Mouse (Mus musculus) lung, embryonic 14.5 days (tissue): ENCODE measurements at regions not wholly inside any gene's neighbourhood (a gene's known extent, or its start where the extent isn't known, plus 50 kb on each side); places are given as distances from the start of the nearest gene placed in this dataset.
"Not testable (repeated sequence)": the region's sequence is repeated elsewhere in the genome, so short reads cannot be mapped to it uniquely, and the experiment has no call there.

Experiments
- ATAC-seq: fragments of 200-750 bp; cut with Nextera tagmentation; 2 replicates; pipeline ENCODE4 v1.8.0; 2017; ENCODE audit warnings: mild to moderate bottlenecking, moderate TSS enrichment, moderate library complexity; ENCODE audit not compliant: insufficient read depth
- DNase-seq: peaks from one replicate; pipeline ENCODE4 v3.0.0-alpha.2; 2015
- H3K27ac ChIP-seq: fragments of 300-500 bp; sonication (generic); 2 replicates; pipeline ENCODE4 v1.5.1; 2014; ENCODE audit warnings: low read depth, mild to moderate bottlenecking, moderate library complexity
- H3K27me3 ChIP-seq: fragments of 300-500 bp; sonication (generic); 2 replicates; pipeline ENCODE4 v1.6.1; 2014; ENCODE audit warnings: low read length, control low read depth; ENCODE audit not compliant: insufficient read depth
- H3K36me3 ChIP-seq: fragments of 300-500 bp; sonication (generic); 2 replicates; pipeline ENCODE4 v1.6.1; 2014; ENCODE audit warnings: control low read depth; ENCODE audit not compliant: insufficient read depth
- H3K4me1 ChIP-seq: fragments of 300-500 bp; sonication (generic); 2 replicates; pipeline ENCODE4 v1.6.1; 2014; ENCODE audit warnings: antibody characterized with exemption, control low read depth; ENCODE audit not compliant: insufficient read depth
- H3K4me2 ChIP-seq: fragments of 300-500 bp; sonication (generic); 2 replicates; pipeline ENCODE4 v1.6.1; 2014; ENCODE audit warnings: mild to moderate bottlenecking
- H3K4me3 ChIP-seq: fragments of 300-500 bp; sonication (generic); 2 replicates; pipeline ENCODE4 v1.5.1; 2014; ENCODE audit warnings: low read depth, low read length
- H3K9ac ChIP-seq: fragments of 300-500 bp; sonication (generic); 2 replicates; pipeline ENCODE4 v1.6.1; 2014
- H3K9me3 ChIP-seq: fragments of 300-500 bp; sonication (generic); 2 replicates; pipeline ENCODE4 v1.6.1; 2016; ENCODE audit warnings: low read depth, low read length, control low read depth
- CTCF ChIP-seq: IDR thresholded peaks from 2 replicates; pipeline ENCODE4 v1.5.1; 2016; ENCODE audit warnings: antibody characterized with exemption, low read depth
- WGBS: fragments of 180-500 bp; shearing (Covaris S2); extraction: QIAGEN DNeasy Blood & Tissue Kit; methylation state at CpG from one replicate; pipeline ENCODE4 v1.1.7; 2014; 5-methylcytosine and 5-hydroxymethylcytosine counted together

GRCm38 (mm10) chr14:53407500-53408227 is 846.2 kb downstream of the Dad1 start:
- 37% methylated on average over 2 of the region's 5 CpGs for WGBS
- not testable (repeated sequence) for H3K4me1 ChIP-seq, H3K4me3 ChIP-seq, DNase-seq, H3K9ac ChIP-seq, H3K36me3 ChIP-seq, H3K4me2 ChIP-seq, H3K9me3 ChIP-seq, H3K27ac ChIP-seq, H3K27me3 ChIP-seq, ATAC-seq

GRCm38 (mm10) chr14:53390307-53390706 is 863.6 kb downstream of the Dad1 start:
- not testable (repeated sequence) for H3K27me3 ChIP-seq, H3K4me3 ChIP-seq, DNase-seq, H3K9me3 ChIP-seq, ATAC-seq, H3K4me1 ChIP-seq, H3K27ac ChIP-seq, H3K4me2 ChIP-seq, H3K9ac ChIP-seq, H3K36me3 ChIP-seq
- no CpG with 5 or more reads among the region's 1 CpGs for WGBS

GRCm38 (mm10) chr14:53374591-53374990 is 879.0 kb upstream of the Olfr1507 start:
- not testable (repeated sequence) for H3K9ac ChIP-seq, H3K4me1 ChIP-seq, H3K27ac ChIP-seq, H3K4me2 ChIP-seq, ATAC-seq, H3K36me3 ChIP-seq, H3K9me3 ChIP-seq, H3K4me3 ChIP-seq, DNase-seq, H3K27me3 ChIP-seq
- WGBS, result 58% methylated on average over 5 of the region's 6 CpGs

GRCm38 (mm10) chr14:53373777-53374468 is 878.4 kb upstream of the Olfr1507 start:
- not testable (repeated sequence) for H3K9me3 ChIP-seq, H3K36me3 ChIP-seq, H3K4me3 ChIP-seq, H3K27ac ChIP-seq, H3K9ac ChIP-seq, ATAC-seq, H3K4me2 ChIP-seq, H3K4me1 ChIP-seq, H3K27me3 ChIP-seq, DNase-seq
- no CpG with 5 or more reads among the region's 2 CpGs for WGBS

GRCm38 (mm10) chr14:53369776-53370175 is 874.2 kb upstream of the Olfr1507 start:
- TF ChIP-seq CTCF, result no peak
- Histone ChIP-seq H3K9ac (no peak overlapping the region), H3K4me2 (no peak overlapping the region), H3K36me3 (no peaks in the 10 kb centered on the region), H3K9me3 (no peaks in the 10 kb centered on the region), H3K27me3 (no peaks in the 10 kb centered on the region), H3K27ac (no peak overlapping the region), H3K4me1 (no peaks in the 10 kb centered on the region), H3K4me3 (no peak overlapping the region)
- no peak for ATAC-seq
- WGBS, result 58% methylated on average over 2 of the region's 2 CpGs
- DNase-seq, result no peak

GRCm38 (mm10) chr14:53367420-53367819 is 871.9 kb upstream of the Olfr1507 start:
- H3K9me3 ChIP-seq, H3K36me3 ChIP-seq, H3K4me1 ChIP-seq, ATAC-seq, H3K27me3 ChIP-seq, H3K27ac ChIP-seq, H3K4me2 ChIP-seq, H3K4me3 ChIP-seq, H3K9ac ChIP-seq, DNase-seq: not testable (repeated sequence)
- WGBS, result 49% methylated on average over 1 of the region's 1 CpGs

GRCm38 (mm10) chr14:53363995-53364394 is 868.4 kb upstream of the Olfr1507 start:
- H3K27me3 ChIP-seq, H3K4me3 ChIP-seq, H3K4me1 ChIP-seq, H3K9ac ChIP-seq, H3K4me2 ChIP-seq, H3K27ac ChIP-seq, H3K9me3 ChIP-seq, H3K36me3 ChIP-seq, DNase-seq, ATAC-seq: not testable (repeated sequence)
- WGBS, result 72% methylated on average over 5 of the region's 5 CpGs

- H3K4me2 ChIP-seq, H3K36me3 ChIP-seq, H3K9ac ChIP-seq, H3K9me3 ChIP-seq, H3K4me1 ChIP-seq, H3K4me3 ChIP-seq, H3K27ac ChIP-seq, ATAC-seq, DNase-seq, H3K27me3 ChIP-seq: not testable (repeated sequence)
- 56% methylated on average over 2 of the region's 2 CpGs for WGBS
Measured at GRCm38 (mm10) chr14:53362054-53362453, 866.5 kb upstream of the Olfr1507 start.

GRCm38 (mm10) chr14:53357498-53357897 is 861.9 kb upstream of the Olfr1507 start:
- not testable (repeated sequence) for H3K36me3 ChIP-seq, H3K4me2 ChIP-seq, H3K4me3 ChIP-seq, DNase-seq, ATAC-seq, H3K4me1 ChIP-seq, H3K27me3 ChIP-seq, H3K27ac ChIP-seq, H3K9me3 ChIP-seq, H3K9ac ChIP-seq
- WGBS, result 60% methylated on average over 1 of the region's 2 CpGs

GRCm38 (mm10) chr14:53356783-53357182 is 861.2 kb upstream of the Olfr1507 start:
- not testable (repeated sequence) for H3K27me3 ChIP-seq, H3K4me3 ChIP-seq, H3K36me3 ChIP-seq, DNase-seq, H3K9me3 ChIP-seq, H3K4me1 ChIP-seq, H3K27ac ChIP-seq, H3K9ac ChIP-seq, H3K4me2 ChIP-seq, ATAC-seq
- WGBS, result no CpG with 5 or more reads among the region's 1 CpGs
